In genomic region chr13:69384767-69385166, GRCm38 (mm10) we compare ENCODE assay signal across 17 mouse cellular contexts.
DNase-seq lines count a peak whose midpoint lies in the region; ATAC-seq and TF ChIP-seq lines count a peak whose summit lies in the region.
"Had no signal": no experiment of that assay in that cellular context is flagged by ENCODE, and none has a peak within 500 bp of the region (broad histone marks: within the 10 kb centered on the region; RNA-seq: fewer than 3 reads in every experiment).

No protein-coding gene starts in this region.

- TF ChIP-seq EP300 in lung, postnatal 0 days (IDR thresholded peaks at IDR 0.05), result no peak
- no peak for TF ChIP-seq EP300 in stomach, postnatal 0 days (optimal IDR thresholded peaks at IDR 0.05)

- no peaks in the 10 kb centered on the region for H3K9me3 ChIP-seq in forebrain, embryonic 14.5 days (replicated peaks; ENCODE audit: control insufficient read depth, low read length)
- H3K9me3 ChIP-seq in forebrain, embryonic 13.5 days (replicated peaks), result no peaks in the 10 kb centered on the region
- H3K9me3 ChIP-seq in intestine, postnatal 0 days (ENCODE audit: control insufficient read depth), result no peaks in the 10 kb centered on the region
- no peaks in the 10 kb centered on the region for H3K9me3 ChIP-seq in intestine, embryonic 15.5 days
- H3K9me3 ChIP-seq in lung, postnatal 0 days (ENCODE audit: low read length), result no peaks in the 10 kb centered on the region
- H3K9me3 ChIP-seq in stomach, postnatal 0 days (ENCODE audit: control insufficient read depth, low read length), result no peaks in the 10 kb centered on the region
- H3K9me3 ChIP-seq: kidney, embryonic 15.5 days; limb, embryonic 13.5 days; midbrain, embryonic 15.5 days had no signal

- peak; percentile 14 for DNase-seq in forebrain, embryonic 14.5 days (ENCODE audit: low spot score)
- DNase-seq in lung, postnatal 0 days (ENCODE audit: low spot score), result no peak
- DNase-seq in lung, postnatal 4 days, result no peak
- DNase-seq in stomach, postnatal 0 days (ENCODE audit: low spot score), result no peak
- no peak for DNase-seq in ovary, adult 18-20 months (ENCODE audit: low spot score)
- DNase-seq: adrenal gland, postnatal 36 days; B cell, adult 2 months; cerebellum, adult 8-10 months; lung, adult 2 months; thymus, adult 18-20 months had no signal

- no peak overlapping the region for H3K4me2 ChIP-seq in forebrain, embryonic 14.5 days (ENCODE audit: low read length)
- no peak overlapping the region for H3K4me2 ChIP-seq in forebrain, embryonic 13.5 days
- no peak overlapping the region for H3K4me2 ChIP-seq in intestine, postnatal 0 days (replicated peaks; ENCODE audit: low read depth)
- H3K4me2 ChIP-seq in intestine, embryonic 15.5 days (replicated peaks), result no peak overlapping the region
- no peak overlapping the region for H3K4me2 ChIP-seq in lung, postnatal 0 days (replicated peaks; ENCODE audit: low read depth, low read length)
- no peak overlapping the region for H3K4me2 ChIP-seq in stomach, postnatal 0 days (replicated peaks; ENCODE audit: low read depth)
- H3K4me2 ChIP-seq: kidney, embryonic 15.5 days; limb, embryonic 13.5 days; midbrain, embryonic 15.5 days had no signal

- no peaks in the 10 kb centered on the region for H3K27me3 ChIP-seq in forebrain, embryonic 14.5 days (replicated peaks; ENCODE audit: control insufficient read depth, insufficient read depth, low read length)
- no peaks in the 10 kb centered on the region for H3K27me3 ChIP-seq in forebrain, embryonic 13.5 days
- H3K27me3 ChIP-seq in intestine, postnatal 0 days (replicated peaks; ENCODE audit: control insufficient read depth, insufficient read depth, low read length), result no peaks in the 10 kb centered on the region
- H3K27me3 ChIP-seq in intestine, embryonic 15.5 days (replicated peaks), result no peaks in the 10 kb centered on the region
- no peaks in the 10 kb centered on the region for H3K27me3 ChIP-seq in lung, postnatal 0 days (replicated peaks; ENCODE audit: insufficient read depth, low read length)
- H3K27me3 ChIP-seq in stomach, postnatal 0 days (ENCODE audit: control insufficient read depth, insufficient read depth, low read length), result no peaks in the 10 kb centered on the region
- H3K27me3 ChIP-seq: kidney, embryonic 15.5 days; limb, embryonic 13.5 days; midbrain, embryonic 15.5 days had no signal

- no peaks in the 10 kb centered on the region for H3K36me3 ChIP-seq in forebrain, embryonic 14.5 days (ENCODE audit: control insufficient read depth, insufficient read depth, low read length)
- no peaks in the 10 kb centered on the region for H3K36me3 ChIP-seq in forebrain, embryonic 13.5 days (ENCODE audit: poor library complexity, severe bottlenecking)
- H3K36me3 ChIP-seq in intestine, postnatal 0 days (ENCODE audit: control insufficient read depth, insufficient read depth), result no peaks in the 10 kb centered on the region
- H3K36me3 ChIP-seq in intestine, embryonic 15.5 days, result no peaks in the 10 kb centered on the region
- H3K36me3 ChIP-seq in lung, postnatal 0 days (ENCODE audit: insufficient read depth, low read length), result no peaks in the 10 kb centered on the region
- no peaks in the 10 kb centered on the region for H3K36me3 ChIP-seq in stomach, postnatal 0 days (ENCODE audit: control insufficient read depth, insufficient read depth, low read length)
- H3K36me3 ChIP-seq: kidney, embryonic 15.5 days; limb, embryonic 13.5 days; midbrain, embryonic 15.5 days had no signal

- no peaks in the 10 kb centered on the region for H3K4me1 ChIP-seq in forebrain, embryonic 14.5 days (ENCODE audit: control insufficient read depth, insufficient read depth, low read length)
- no peaks in the 10 kb centered on the region for H3K4me1 ChIP-seq in forebrain, embryonic 13.5 days
- H3K4me1 ChIP-seq in intestine, postnatal 0 days (replicated peaks; ENCODE audit: control insufficient read depth, insufficient read depth, low read length), result no peaks in the 10 kb centered on the region
- H3K4me1 ChIP-seq in intestine, embryonic 15.5 days (replicated peaks), result no peaks in the 10 kb centered on the region
- no peaks in the 10 kb centered on the region for H3K4me1 ChIP-seq in lung, postnatal 0 days (ENCODE audit: insufficient read depth, low read depth, low read length)
- no peaks in the 10 kb centered on the region for H3K4me1 ChIP-seq in stomach, postnatal 0 days (replicated peaks; ENCODE audit: control insufficient read depth, insufficient read depth)
- H3K4me1 ChIP-seq: kidney, embryonic 15.5 days; limb, embryonic 13.5 days; midbrain, embryonic 15.5 days had no signal

- H3K4me3 ChIP-seq in forebrain, embryonic 14.5 days (ENCODE audit: low read depth, low read length), result no peak overlapping the region
- no peak overlapping the region for H3K4me3 ChIP-seq in forebrain, embryonic 13.5 days
- H3K4me3 ChIP-seq in intestine, postnatal 0 days (ENCODE audit: low read depth, low read length), result no peak overlapping the region
- no peak overlapping the region for H3K4me3 ChIP-seq in intestine, embryonic 15.5 days (replicated peaks)
- no peak overlapping the region for H3K4me3 ChIP-seq in lung, postnatal 0 days (ENCODE audit: low read depth, low read length)
- H3K4me3 ChIP-seq in stomach, postnatal 0 days (ENCODE audit: low read depth, low read length), result no peak overlapping the region
- H3K4me3 ChIP-seq: kidney, embryonic 15.5 days; limb, embryonic 13.5 days; midbrain, embryonic 15.5 days had no signal

- no peak for ATAC-seq in forebrain, embryonic 14.5 days
- ATAC-seq in forebrain, embryonic 13.5 days, result no peak
- no peak for ATAC-seq in intestine, postnatal 0 days
- ATAC-seq in intestine, embryonic 15.5 days, result no peak
- ATAC-seq in lung, postnatal 0 days, result no peak
- no peak for ATAC-seq in stomach, postnatal 0 days (ENCODE audit: low FRiP score, low TSS enrichment)
- ATAC-seq: forebrain, embryonic 16.5 days; midbrain, embryonic 15.5 days had no signal

- peak; percentile 68 for TF ChIP-seq CTCF in intestine, postnatal 0 days (IDR thresholded peaks at IDR 0.05; ENCODE audit: low read depth)
- peak; percentile 49 for TF ChIP-seq CTCF in lung, postnatal 0 days (IDR thresholded peaks at IDR 0.05)
- TF ChIP-seq CTCF in stomach, postnatal 0 days (IDR thresholded peaks at IDR 0.05; ENCODE audit: low read depth), result peak; percentile 60

- H3K9ac ChIP-seq in forebrain, embryonic 14.5 days (ENCODE audit: low read length), result no peak overlapping the region
- no peak overlapping the region for H3K9ac ChIP-seq in forebrain, embryonic 13.5 days
- H3K9ac ChIP-seq in intestine, postnatal 0 days (ENCODE audit: low read depth, low read length), result no peak overlapping the region
- no peak overlapping the region for H3K9ac ChIP-seq in intestine, embryonic 15.5 days
- H3K9ac ChIP-seq in lung, postnatal 0 days (replicated peaks; ENCODE audit: low read depth), result no peak overlapping the region
- H3K9ac ChIP-seq in stomach, postnatal 0 days (ENCODE audit: low read length), result no peak overlapping the region
- H3K9ac ChIP-seq: kidney, embryonic 15.5 days; limb, embryonic 13.5 days; midbrain, embryonic 15.5 days had no signal

- no peak overlapping the region for H3K27ac ChIP-seq in forebrain, embryonic 14.5 days (ENCODE audit: low read depth, low read length)
- no peak overlapping the region for H3K27ac ChIP-seq in forebrain, embryonic 13.5 days
- no peak overlapping the region for H3K27ac ChIP-seq in intestine, postnatal 0 days (ENCODE audit: low read depth, low read length)
- no peak overlapping the region for H3K27ac ChIP-seq in intestine, embryonic 15.5 days
- no peak overlapping the region for H3K27ac ChIP-seq in lung, postnatal 0 days (ENCODE audit: low read length)
- H3K27ac ChIP-seq in stomach, postnatal 0 days (replicated peaks), result no peak overlapping the region
- H3K27ac ChIP-seq: kidney, embryonic 15.5 days; limb, embryonic 13.5 days; midbrain, embryonic 15.5 days had no signal
